Mouse (Mus musculus): ENCODE data around the gene Gm853. TPM values are rescaled to one million over a fixed set of nuclear protein-coding genes. Genes with fewer than 3 reads are reported as not detected.

The Gm853 gene
- not detected in 2 replicates for polyA plus RNA-seq (2011; ENCODE audit: insufficient read depth, insufficient read length, low replicate concordance, missing spikeins)

GRCm38 (mm10) chr4:130222179-130222578, at the start of gene Gm853:
Gene Gm853, minus strand, starts transcription at chr4:130222401.
- no peak for TF ChIP-seq POLR2A (IDR thresholded peaks at IDR 0.05; ENCODE audit: borderline replicate concordance, control insufficient read depth, low read depth, low read length)
- TF ChIP-seq CTCF (IDR thresholded peaks at IDR 0.05; ENCODE audit: control insufficient read depth, insufficient read depth, low read length) = no peak
- no peak within 1 kb of the TSS for H3K27ac ChIP-seq (ENCODE audit: control insufficient read depth, insufficient read depth, low read depth, low read length, poor library complexity)
- H3K4me1 ChIP-seq (ENCODE audit: control insufficient read depth, insufficient read depth, low read length) = no peaks in the 10 kb centered on the region
- WGBS = 64% methylated on average over 4 of the region's 4 CpGs
- no peak within 1 kb of the TSS for H3K4me3 ChIP-seq (replicated peaks; ENCODE audit: control insufficient read depth, low read depth, low read length)

DNA sequence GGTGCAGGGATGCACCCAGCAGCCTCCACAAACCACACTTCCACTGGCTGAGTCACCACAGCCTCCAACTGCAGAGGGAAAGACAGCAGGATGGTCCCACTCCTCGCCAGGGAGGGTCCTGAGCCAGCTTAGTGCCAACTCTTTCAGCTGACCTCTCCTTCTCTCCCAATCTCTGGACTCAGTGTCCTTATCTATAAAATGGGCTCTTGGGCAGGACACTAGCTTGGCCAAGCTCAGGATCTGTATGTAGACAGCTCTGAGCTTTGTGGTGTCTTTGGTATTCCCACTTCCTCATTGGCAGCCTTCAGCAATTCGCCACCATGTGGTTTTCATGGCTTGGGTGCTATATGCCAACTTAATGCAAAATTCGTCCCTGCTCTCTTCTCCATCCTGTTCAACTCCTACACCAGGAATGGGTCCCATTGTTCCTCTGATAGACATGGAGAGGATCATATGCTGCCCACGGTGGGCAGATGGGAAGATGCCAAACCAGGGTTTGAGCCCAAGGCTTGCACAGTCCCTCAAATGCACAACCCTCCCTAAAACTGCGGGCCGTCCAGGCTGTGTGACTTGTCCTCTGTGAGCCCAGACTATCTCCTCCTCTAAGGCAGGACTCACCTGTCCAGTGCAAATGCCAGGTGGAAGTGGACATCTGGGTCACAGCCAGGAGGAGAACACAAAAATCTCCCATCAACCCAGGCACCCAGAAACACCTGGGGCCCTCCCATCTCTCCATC, 48.6 kb upstream of the Gm853 start:
- no peak overlapping the region for H3K4me3 ChIP-seq (replicated peaks; ENCODE audit: control insufficient read depth, low read depth, low read length)
- no peaks in the 10 kb centered on the region; the same call in 1 of the 2 replicates for H3K4me1 ChIP-seq (ENCODE audit: control insufficient read depth, insufficient read depth, low read length)
- TF ChIP-seq POLR2A (IDR thresholded peaks at IDR 0.05; ENCODE audit: borderline replicate concordance, control insufficient read depth, low read depth, low read length) (no peak), CTCF (IDR thresholded peaks at IDR 0.05; ENCODE audit: control insufficient read depth, insufficient read depth, low read length) (no peak)
- 43% methylated on average over 6 of the region's 6 CpGs for WGBS
- H3K27ac ChIP-seq (ENCODE audit: control insufficient read depth, insufficient read depth, low read depth, low read length, poor library complexity) = no peak overlapping the region

DNA sequence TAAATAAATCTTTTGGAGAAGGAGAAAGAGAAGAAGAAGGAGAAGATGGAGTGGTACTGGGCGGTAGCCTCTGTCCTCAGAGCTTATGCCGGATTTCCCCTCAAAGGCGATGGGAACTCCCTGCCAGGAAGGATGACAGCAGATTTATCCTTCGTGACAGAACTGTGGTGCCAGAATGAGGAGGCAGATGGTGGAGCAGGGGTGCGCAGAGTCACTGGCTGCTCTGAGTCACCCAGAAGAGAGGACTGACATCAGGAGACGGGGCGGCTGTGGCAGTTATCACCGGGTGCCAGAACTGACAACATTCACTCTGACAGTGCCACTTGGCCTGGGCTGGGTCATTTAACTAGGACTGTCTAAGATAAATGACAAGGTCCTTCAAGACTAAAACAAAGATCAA, 47.9 kb upstream of the Gm853 start:
- no peak overlapping the region for H3K4me3 ChIP-seq (replicated peaks; ENCODE audit: control insufficient read depth, low read depth, low read length)
- WGBS = 68% methylated on average over 8 of the region's 8 CpGs
- H3K27ac ChIP-seq (ENCODE audit: control insufficient read depth, insufficient read depth, low read depth, low read length, poor library complexity) = no peak overlapping the region
- no peak for TF ChIP-seq CTCF (IDR thresholded peaks at IDR 0.05; ENCODE audit: control insufficient read depth, insufficient read depth, low read length)
- TF ChIP-seq POLR2A (IDR thresholded peaks at IDR 0.05; ENCODE audit: borderline replicate concordance, control insufficient read depth, low read depth, low read length) = no peak
- no peaks in the 10 kb centered on the region; the same call in 1 of the 2 replicates for H3K4me1 ChIP-seq (ENCODE audit: control insufficient read depth, insufficient read depth, low read length)

- Histone ChIP-seq H3K27ac (ENCODE audit: control insufficient read depth, insufficient read depth, low read depth, low read length, poor library complexity) (no peak overlapping the region), H3K4me1 (ENCODE audit: control insufficient read depth, insufficient read depth, low read length) (no peaks in the 10 kb centered on the region; the same call in 1 of the 2 replicates), H3K4me3 (replicated peaks; ENCODE audit: control insufficient read depth, low read depth, low read length) (no peak overlapping the region)
- no peak for TF ChIP-seq POLR2A (IDR thresholded peaks at IDR 0.05; ENCODE audit: borderline replicate concordance, control insufficient read depth, low read depth, low read length)
- no peak for TF ChIP-seq CTCF (IDR thresholded peaks at IDR 0.05; ENCODE audit: control insufficient read depth, insufficient read depth, low read length)
- WGBS = 87% methylated on average over 10 of the region's 10 CpGs
These were observed 46.5 kb upstream of the Gm853 start for GRCm38 (mm10) chr4:130268736-130269135.

DNA sequence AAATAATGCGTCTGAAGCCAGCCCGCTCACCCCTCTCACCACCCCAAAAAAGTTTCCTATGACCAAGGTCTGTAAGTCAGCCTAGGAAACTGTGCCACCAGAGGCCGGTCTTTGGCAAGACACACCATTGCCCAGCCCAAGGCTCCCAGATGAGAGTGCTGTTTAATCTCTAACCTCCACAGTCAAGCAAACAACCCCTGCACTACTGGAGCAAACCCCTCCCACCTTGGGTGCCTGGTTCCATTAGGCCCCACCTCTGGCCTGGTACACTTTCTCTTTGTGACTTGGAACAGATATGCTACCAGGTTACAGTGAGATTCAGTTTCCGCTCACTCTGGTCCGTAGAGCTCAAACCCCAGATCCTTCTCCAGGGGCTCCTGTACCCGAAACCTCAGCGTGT, 44.9 kb upstream of the Gm853 start:
- H3K4me1 ChIP-seq (ENCODE audit: control insufficient read depth, insufficient read depth, low read length) = no peaks in the 10 kb centered on the region; the same call in 1 of the 2 replicates
- no peak overlapping the region for H3K27ac ChIP-seq (ENCODE audit: control insufficient read depth, insufficient read depth, low read depth, low read length, poor library complexity)
- TF ChIP-seq POLR2A (IDR thresholded peaks at IDR 0.05; ENCODE audit: borderline replicate concordance, control insufficient read depth, low read depth, low read length) (no peak), CTCF (IDR thresholded peaks at IDR 0.05; ENCODE audit: control insufficient read depth, insufficient read depth, low read length) (no peak)
- no peak overlapping the region for H3K4me3 ChIP-seq (replicated peaks; ENCODE audit: control insufficient read depth, low read depth, low read length)
- 83% methylated on average over 7 of the region's 7 CpGs for WGBS

- 64% methylated on average over 9 of the region's 9 CpGs for WGBS
- Histone ChIP-seq H3K4me1 (ENCODE audit: control insufficient read depth, insufficient read depth, low read length) (no peaks in the 10 kb centered on the region; the same call in 1 of the 2 replicates), H3K27ac (ENCODE audit: control insufficient read depth, insufficient read depth, low read depth, low read length, poor library complexity) (no peak overlapping the region), H3K4me3 (replicated peaks; ENCODE audit: control insufficient read depth, low read depth, low read length) (peak overlapping the region; percentile 46)
- TF ChIP-seq CTCF (IDR thresholded peaks at IDR 0.05; ENCODE audit: control insufficient read depth, insufficient read depth, low read length) (no peak), POLR2A (IDR thresholded peaks at IDR 0.05; ENCODE audit: borderline replicate concordance, control insufficient read depth, low read depth, low read length) (no peak)
These were observed 44.4 kb upstream of the Gm853 start for GRCm38 (mm10) chr4:130266601-130267000.

DNA sequence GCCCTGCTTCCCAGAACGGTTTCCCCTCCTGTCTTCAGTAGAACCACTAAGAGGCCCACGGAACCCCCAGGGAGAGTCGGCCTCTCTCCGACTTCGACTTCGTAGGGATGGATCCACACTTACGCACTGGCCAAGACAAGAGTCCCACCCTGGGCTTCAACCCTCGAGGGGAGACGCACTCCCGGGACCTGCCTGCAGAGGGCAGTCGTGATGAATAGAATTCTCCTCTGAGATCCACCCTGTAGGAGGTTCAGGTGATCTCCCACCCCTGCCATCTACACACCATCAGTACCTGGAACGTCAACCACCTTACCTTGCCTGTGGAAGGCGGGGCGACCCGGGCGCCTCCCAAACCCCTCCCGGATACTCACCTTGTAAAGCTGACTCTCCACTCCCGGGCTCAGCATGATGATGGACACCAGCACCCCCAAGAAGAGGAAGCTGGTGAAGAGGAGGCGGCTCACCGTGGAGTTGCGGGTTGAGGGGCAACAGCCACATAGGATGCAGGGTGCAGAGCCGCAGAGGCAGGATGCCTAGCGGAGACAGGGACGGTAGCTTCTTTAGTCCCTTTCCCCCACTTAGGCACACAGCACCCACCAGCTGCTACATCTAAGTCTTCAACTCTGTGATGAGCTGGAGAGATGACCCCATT, 42.6 kb upstream of the Gm853 start:
- Histone ChIP-seq H3K4me3 (replicated peaks; ENCODE audit: control insufficient read depth, low read depth, low read length) (no peak overlapping the region), H3K4me1 (ENCODE audit: control insufficient read depth, insufficient read depth, low read length) (no peaks in the 10 kb centered on the region; the same call in 1 of the 2 replicates), H3K27ac (ENCODE audit: control insufficient read depth, insufficient read depth, low read depth, low read length, poor library complexity) (no peak overlapping the region)
- no peak for TF ChIP-seq POLR2A (IDR thresholded peaks at IDR 0.05; ENCODE audit: borderline replicate concordance, control insufficient read depth, low read depth, low read length)
- TF ChIP-seq CTCF (IDR thresholded peaks at IDR 0.05; ENCODE audit: control insufficient read depth, insufficient read depth, low read length) = peak; percentile 79
- 5% methylated on average over 24 of the region's 24 CpGs for WGBS

DNA sequence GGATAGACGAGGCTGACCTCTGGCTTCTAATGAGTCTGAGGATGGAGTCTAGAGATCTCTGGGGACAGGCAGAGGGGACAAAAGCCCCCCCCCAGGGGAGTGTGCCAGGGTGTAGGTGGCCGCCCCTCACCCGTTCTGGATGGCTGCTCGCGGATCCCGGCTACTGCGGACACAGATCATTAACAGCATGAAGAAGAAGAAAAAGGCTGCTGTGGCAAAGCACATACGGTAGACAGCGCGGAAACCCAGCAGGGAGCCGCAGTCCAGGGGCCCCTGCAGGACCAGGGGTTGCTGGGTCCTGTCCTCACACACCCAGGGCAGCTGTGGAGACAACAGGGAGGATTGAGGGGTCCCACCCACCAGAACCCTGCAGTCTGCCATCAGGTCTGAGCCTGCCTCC, 41.9 kb upstream of the Gm853 start:
- Histone ChIP-seq H3K27ac (ENCODE audit: control insufficient read depth, insufficient read depth, low read depth, low read length, poor library complexity) (no peak overlapping the region), H3K4me3 (replicated peaks; ENCODE audit: control insufficient read depth, low read depth, low read length) (no peak overlapping the region), H3K4me1 (ENCODE audit: control insufficient read depth, insufficient read depth, low read length) (no peaks in the 10 kb centered on the region; the same call in 1 of the 2 replicates)
- TF ChIP-seq CTCF (IDR thresholded peaks at IDR 0.05; ENCODE audit: control insufficient read depth, insufficient read depth, low read length) (no peak), POLR2A (IDR thresholded peaks at IDR 0.05; ENCODE audit: borderline replicate concordance, control insufficient read depth, low read depth, low read length) (no peak)
- WGBS = 34% methylated on average over 11 of the region's 11 CpGs

Measured in bone marrow, adult 2 months (tissue).